Mouse (Mus musculus) lung, embryonic 15.5 days (tissue): Measurements from ENCODE around the gene Sipa1l2. TPM values are rescaled to one million over a fixed set of nuclear protein-coding genes. Genes with fewer than 3 reads are reported as not detected.

Experiments
- ATAC-seq: fragments of 200-750 bp; cut with Nextera tagmentation; 2 replicates; pipeline ENCODE4 v1.8.0; 2017; ENCODE audit warnings: moderate number of reproducible peaks, borderline replicate concordance; ENCODE audit not compliant: low FRiP score, low TSS enrichment; ENCODE audit errors: extremely low read depth
- H3K27ac ChIP-seq: fragments of 300-500 bp; sonication (generic); 2 replicates; pipeline ENCODE4 v1.5.1; 2015; ENCODE audit warnings: moderate library complexity, mild to moderate bottlenecking, inconsistent platforms
- H3K27me3 ChIP-seq: fragments of 300-500 bp; sonication (generic); 2 replicates; pipeline ENCODE4 v1.6.1; 2015; ENCODE audit warnings: inconsistent platforms
- H3K36me3 ChIP-seq: fragments of 300-500 bp; sonication (generic); 2 replicates; pipeline ENCODE4 v1.6.1; 2015; ENCODE audit warnings: inconsistent platforms
- H3K4me1 ChIP-seq: fragments of 300-500 bp; sonication (generic); 2 replicates; pipeline ENCODE4 v1.6.1; 2015; ENCODE audit warnings: inconsistent platforms
- H3K4me2 ChIP-seq: fragments of 300-500 bp; sonication (generic); 2 replicates; pipeline ENCODE4 v1.6.1; 2015; ENCODE audit warnings: inconsistent platforms, mild to moderate bottlenecking, moderate library complexity
- H3K4me3 ChIP-seq: fragments of 300-500 bp; sonication (generic); 2 replicates; pipeline ENCODE4 v1.5.1; 2015; ENCODE audit warnings: mild to moderate bottlenecking, inconsistent platforms
- H3K9ac ChIP-seq: fragments of 300-500 bp; sonication (generic); 2 replicates; pipeline ENCODE4 v1.6.1; 2015; ENCODE audit warnings: inconsistent platforms
- H3K9me3 ChIP-seq: fragments of 300-500 bp; sonication (generic); 2 replicates; pipeline ENCODE4 v1.6.1; 2016; ENCODE audit warnings: inconsistent platforms
- WGBS: fragments of 180-500 bp; shearing (Covaris S2); methylation state at CpG from one replicate; pipeline ENCODE4 v1.1.7; 2015; 5-methylcytosine and 5-hydroxymethylcytosine counted together
- polyA plus RNA-seq: library from polyadenylated mRNA; unstranded; fragments of >200 nt; fragmentation: Nextera tagmentation; extraction: Ambion mirVana; gene quantifications from 2 replicates; pipeline ENCODE4 v1.2.1, GENCODE M21; 2015

Sipa1l2 gene
- polyA plus RNA-seq, 1 experiment from 2014 or later, result 15.6 TPM

- peak overlapping the region; percentile 21; the same call in 1 of the 2 replicates for H3K27ac ChIP-seq
- ATAC-seq, result peak; percentile 19; the same call in 1 of the 2 replicates
These were observed 184.0 kb downstream of the Sipa1l2 start for GRCm38 (mm10) chr8:125385519-125386150.

GRCm38 (mm10) chr8:125384551-125385183 is 184.9 kb downstream of the Sipa1l2 start:
- H3K4me2 ChIP-seq, result no peak overlapping the region
- ATAC-seq, result no peak
- peaks cover 25% of the 10 kb centered on the region for H3K4me1 ChIP-seq
- no peaks in the 10 kb centered on the region for H3K27me3 ChIP-seq
- H3K36me3 ChIP-seq, result no peaks in the 10 kb centered on the region
- WGBS, result 86% methylated on average over 4 of the region's 4 CpGs
- H3K9ac ChIP-seq, result no peak overlapping the region
- H3K27ac ChIP-seq, result no peak overlapping the region
- H3K9me3 ChIP-seq, result no peaks in the 10 kb centered on the region
- H3K4me3 ChIP-seq, result no peak overlapping the region

More at GRCm38 (mm10) chr8:125385519-125386150, 184.0 kb downstream of the Sipa1l2 start:
- H3K9ac ChIP-seq, result no peak overlapping the region
- peaks cover 35% of the 10 kb centered on the region for H3K4me1 ChIP-seq
- H3K36me3 ChIP-seq, result no peaks in the 10 kb centered on the region
- no peak overlapping the region for H3K4me2 ChIP-seq
- H3K9me3 ChIP-seq, result no peaks in the 10 kb centered on the region
- H3K4me3 ChIP-seq, result no peak overlapping the region
- WGBS, result 22% methylated on average over 6 of the region's 6 CpGs
- no peaks in the 10 kb centered on the region for H3K27me3 ChIP-seq

GRCm38 (mm10) chr8:125381674-125382073 is 187.9 kb downstream of the Sipa1l2 start:
- WGBS, result 13% methylated on average over 3 of the region's 3 CpGs
- Histone ChIP-seq H3K9me3 (no peaks in the 10 kb centered on the region), H3K27me3 (no peaks in the 10 kb centered on the region), H3K36me3 (no peaks in the 10 kb centered on the region), H3K27ac (no peak overlapping the region), H3K4me1 (peaks cover 11% of the 10 kb centered on the region), H3K9ac (no peak overlapping the region), H3K4me2 (no peak overlapping the region), H3K4me3 (no peak overlapping the region)
- ATAC-seq, result no peak

GRCm38 (mm10) chr8:125379939-125380338 is 189.7 kb downstream of the Sipa1l2 start:
- no peak overlapping the region for H3K9ac ChIP-seq
- no peaks in the 10 kb centered on the region for H3K36me3 ChIP-seq
- no peak overlapping the region for H3K4me2 ChIP-seq
- no peaks in the 10 kb centered on the region for H3K9me3 ChIP-seq
- no peak for ATAC-seq
- H3K4me3 ChIP-seq, result no peak overlapping the region
- WGBS, result 56% methylated on average over 7 of the region's 7 CpGs
- H3K27me3 ChIP-seq, result no peaks in the 10 kb centered on the region
- H3K27ac ChIP-seq, result no peak overlapping the region
- no peaks in the 10 kb centered on the region for H3K4me1 ChIP-seq

GRCm38 (mm10) chr8:125379156-125379555 is 190.5 kb downstream of the Sipa1l2 start:
- Histone ChIP-seq H3K36me3 (no peaks in the 10 kb centered on the region), H3K9ac (no peak overlapping the region), H3K27ac (no peak overlapping the region), H3K4me3 (no peak overlapping the region), H3K9me3 (no peaks in the 10 kb centered on the region), H3K4me1 (no peaks in the 10 kb centered on the region), H3K4me2 (no peak overlapping the region), H3K27me3 (no peaks in the 10 kb centered on the region)
- no peak for ATAC-seq
- WGBS, result 70% methylated on average over 10 of the region's 10 CpGs

GRCm38 (mm10) chr8:125377704-125378103 is 191.9 kb downstream of the Sipa1l2 start:
- Histone ChIP-seq H3K9me3 (no peaks in the 10 kb centered on the region), H3K9ac (no peak overlapping the region), H3K4me2 (no peak overlapping the region), H3K36me3 (no peaks in the 10 kb centered on the region), H3K4me3 (no peak overlapping the region), H3K27me3 (no peaks in the 10 kb centered on the region), H3K27ac (no peak overlapping the region), H3K4me1 (no peaks in the 10 kb centered on the region)
- 89% methylated on average over 3 of the region's 3 CpGs for WGBS
- ATAC-seq, result no peak

- Histone ChIP-seq H3K4me2 (no peak overlapping the region), H3K27ac (no peak overlapping the region), H3K9me3 (no peaks in the 10 kb centered on the region), H3K9ac (no peak overlapping the region), H3K4me3 (no peak overlapping the region), H3K27me3 (no peaks in the 10 kb centered on the region), H3K36me3 (no peaks in the 10 kb centered on the region), H3K4me1 (no peaks in the 10 kb centered on the region)
- ATAC-seq, result no peak
- whole genome bisulfite sequencing, result 73% methylated on average over 6 of the region's 6 CpGs
These were observed 193.2 kb downstream of the Sipa1l2 start for GRCm38 (mm10) chr8:125376448-125376845.

GRCm38 (mm10) chr8:125375659-125376447 is 193.8 kb downstream of the Sipa1l2 start:
- no peak overlapping the region for H3K4me3 ChIP-seq
- no peaks in the 10 kb centered on the region for H3K27me3 ChIP-seq
- no peak overlapping the region for H3K9ac ChIP-seq
- no peaks in the 10 kb centered on the region for H3K4me1 ChIP-seq
- H3K27ac ChIP-seq, result no peak overlapping the region
- no peak overlapping the region for H3K4me2 ChIP-seq
- no peaks in the 10 kb centered on the region for H3K9me3 ChIP-seq
- H3K36me3 ChIP-seq, result no peaks in the 10 kb centered on the region
- ATAC-seq, result no peak
- 64% methylated on average over 8 of the region's 8 CpGs for WGBS

- Histone ChIP-seq H3K4me3 (no peak overlapping the region), H3K36me3 (no peaks in the 10 kb centered on the region), H3K4me2 (no peak overlapping the region), H3K27ac (no peak overlapping the region), H3K27me3 (no peaks in the 10 kb centered on the region), H3K9ac (no peak overlapping the region), H3K4me1 (peaks cover 19% of the 10 kb centered on the region), H3K9me3 (no peaks in the 10 kb centered on the region)
- WGBS, result 81% methylated on average over 4 of the region's 4 CpGs
- ATAC-seq, result no peak
These were observed 197.0 kb downstream of the Sipa1l2 start for GRCm38 (mm10) chr8:125372596-125372995.

- Histone ChIP-seq H3K9ac (no peak overlapping the region), H3K9me3 (no peaks in the 10 kb centered on the region), H3K4me1 (peaks cover 19% of the 10 kb centered on the region), H3K27me3 (no peaks in the 10 kb centered on the region), H3K4me3 (no peak overlapping the region), H3K27ac (peak overlapping the region; percentile 74), H3K4me2 (no peak overlapping the region), H3K36me3 (no peaks in the 10 kb centered on the region)
- WGBS, result 44% methylated on average over 8 of the region's 8 CpGs
- peak; percentile 47; the same call in 1 of the 2 replicates for ATAC-seq
These were observed 199.9 kb downstream of the Sipa1l2 start for GRCm38 (mm10) chr8:125369491-125370236.

GRCm38 (mm10) chr8:125368341-125369035 is 201.1 kb downstream of the Sipa1l2 start:
- Histone ChIP-seq H3K4me3 (no peak overlapping the region), H3K36me3 (no peaks in the 10 kb centered on the region), H3K27ac (no peak overlapping the region), H3K9ac (no peak overlapping the region), H3K9me3 (no peaks in the 10 kb centered on the region), H3K27me3 (no peaks in the 10 kb centered on the region), H3K4me1 (peaks cover 19% of the 10 kb centered on the region), H3K4me2 (no peak overlapping the region)
- WGBS, result 42% methylated on average over 4 of the region's 4 CpGs
- ATAC-seq, result no peak
